Mouse (Mus musculus) ZHBTc4 (cell line): ENCODE measurements around the gene Nop58.
"Not testable (repeated sequence)": the region's sequence is repeated elsewhere in the genome, so short reads cannot be mapped to it uniquely, and the experiment has no call there.

Source experiments
- DNase-seq: peaks from one replicate; pipeline ENCODE4 v3.0.0-alpha.2; 2011; ENCODE audit warnings: low read depth, low spot score

The Nop58 gene

GRCm38 (mm10) chr1:59684819-59685755, at the start of gene Nop58:
Gene Nop58, plus strand, starts transcription at chr1:59684971.
- peak; percentile 97 for DNase-seq

GRCm38 (mm10) chr1:59636349-59636748, 48.4 kb upstream of the Nop58 start:
- no peak for DNase-seq

GRCm38 (mm10) chr1:59638371-59638770, 46.4 kb upstream of the Nop58 start:
- peak; percentile 72 for DNase-seq

- no peak for DNase-seq
These were observed 42.3 kb upstream of the Nop58 start for GRCm38 (mm10) chr1:59642488-59642887.

GRCm38 (mm10) chr1:59646502-59646901, 38.3 kb upstream of the Nop58 start:
- not testable (repeated sequence) for DNase-seq

GRCm38 (mm10) chr1:59651201-59651819, 33.5 kb upstream of the Nop58 start:
- no peak for DNase-seq

- no peak for DNase-seq
These were observed 31.4 kb upstream of the Nop58 start for GRCm38 (mm10) chr1:59653243-59653911.

GRCm38 (mm10) chr1:59656244-59657171, 28.3 kb upstream of the Nop58 start:
- no peak for DNase-seq

GRCm38 (mm10) chr1:59663456-59664135, 21.2 kb upstream of the Nop58 start:
- peak; percentile 75 for DNase-seq

GRCm38 (mm10) chr1:59668871-59669270, 15.9 kb upstream of the Nop58 start:
- no peak for DNase-seq

- peak; percentile 46 for DNase-seq
These were observed 14.7 kb upstream of the Nop58 start for GRCm38 (mm10) chr1:59669962-59670630.

- peak; percentile 96 for DNase-seq
These were observed 14.1 kb upstream of the Nop58 start, which contains the start of gene Sumo1 for GRCm38 (mm10) chr1:59670641-59671168. Gene Sumo1, minus strand, starts transcription at chr1:59670834.

GRCm38 (mm10) chr1:59673661-59674060, 11.1 kb upstream of the Nop58 start:
- no peak for DNase-seq

- no peak for DNase-seq
These were observed 599 bp upstream of the Nop58 start for GRCm38 (mm10) chr1:59683926-59684818.

GRCm38 (mm10) chr1:59687493-59687892, 2.7 kb downstream of the Nop58 start:
- peak; percentile 68 for DNase-seq

GRCm38 (mm10) chr1:59690467-59690866, 5.7 kb downstream of the Nop58 start:
- DNase-seq: no peak

GRCm38 (mm10) chr1:59697751-59698150, 13.0 kb downstream of the Nop58 start:
- DNase-seq: peak; percentile 97

GRCm38 (mm10) chr1:59698207-59698606, 13.4 kb downstream of the Nop58 start:
- no peak for DNase-seq

GRCm38 (mm10) chr1:59701766-59702165, 17.0 kb downstream of the Nop58 start:
- DNase-seq: no peak
